Mouse (Mus musculus): ENCODE results near the gene Def8. TPM values are rescaled to one million over a fixed set of nuclear protein-coding genes. Genes with fewer than 3 reads are reported as not detected.
A peak's percentile ranks its signal among the peaks of the same experiment; 100 is the strongest.
"Not testable (repeated sequence)": the region's sequence is repeated elsewhere in the genome, so short reads cannot be mapped to it uniquely, and the experiment has no call there.

Gene Def8
- polyA plus RNA-seq, 1 experiment from 2014 or later: 39.8 TPM

GRCm38 (mm10) chr8:123428343-123428893 is 5.1 kb downstream of the Def8 start:
- no peak overlapping the region for H3K9ac ChIP-seq
- no peaks in the 10 kb centered on the region for H3K4me1 ChIP-seq
- no peak for ATAC-seq (replicated peaks; ENCODE audit: low FRiP score)
- H3K4me3 ChIP-seq (replicated peaks): no peak overlapping the region
- H3K9me3 ChIP-seq (replicated peaks): peaks cover 59% of the 10 kb centered on the region
- no peaks in the 10 kb centered on the region for H3K27me3 ChIP-seq
- H3K4me2 ChIP-seq: no peak overlapping the region
- H3K27ac ChIP-seq: no peak overlapping the region
- H3K36me3 ChIP-seq: no peaks in the 10 kb centered on the region
- 96% methylated on average over 29 of the region's 29 CpGs for WGBS

- 96% methylated on average over 23 of the region's 23 CpGs for WGBS
- Histone ChIP-seq H3K4me1 (no peaks in the 10 kb centered on the region), H3K36me3 (no peaks in the 10 kb centered on the region), H3K27me3 (no peaks in the 10 kb centered on the region), H3K27ac (no peak overlapping the region), H3K9me3 (replicated peaks) (peaks cover 61% of the 10 kb centered on the region), H3K4me3 (replicated peaks) (no peak overlapping the region), H3K4me2 (no peak overlapping the region), H3K9ac (no peak overlapping the region)
- ATAC-seq (replicated peaks; ENCODE audit: low FRiP score): no peak
These were observed 5.8 kb downstream of the Def8 start for GRCm38 (mm10) chr8:123428939-123429721.

GRCm38 (mm10) chr8:123429722-123430013 is 6.3 kb downstream of the Def8 start:
- H3K27me3 ChIP-seq; H3K4me1 ChIP-seq; H3K4me2 ChIP-seq; H3K27ac ChIP-seq; H3K9ac ChIP-seq; H3K36me3 ChIP-seq; ATAC-seq (replicated peaks; ENCODE audit: low FRiP score); H3K4me3 ChIP-seq (replicated peaks): not testable (repeated sequence)
- WGBS: 96% methylated on average over 15 of the region's 15 CpGs
- peaks cover 63% of the 10 kb centered on the region for H3K9me3 ChIP-seq (replicated peaks)

- not testable (repeated sequence) for H3K36me3 ChIP-seq; H3K4me2 ChIP-seq; H3K9ac ChIP-seq; ATAC-seq (replicated peaks; ENCODE audit: low FRiP score); H3K27ac ChIP-seq; H3K27me3 ChIP-seq; H3K4me1 ChIP-seq; H3K4me3 ChIP-seq (replicated peaks)
- H3K9me3 ChIP-seq (replicated peaks): peaks cover 64% of the 10 kb centered on the region
- 92% methylated on average over 8 of the region's 8 CpGs for WGBS
These were observed 7.6 kb downstream of the Def8 start for GRCm38 (mm10) chr8:123430936-123431335.

DNA sequence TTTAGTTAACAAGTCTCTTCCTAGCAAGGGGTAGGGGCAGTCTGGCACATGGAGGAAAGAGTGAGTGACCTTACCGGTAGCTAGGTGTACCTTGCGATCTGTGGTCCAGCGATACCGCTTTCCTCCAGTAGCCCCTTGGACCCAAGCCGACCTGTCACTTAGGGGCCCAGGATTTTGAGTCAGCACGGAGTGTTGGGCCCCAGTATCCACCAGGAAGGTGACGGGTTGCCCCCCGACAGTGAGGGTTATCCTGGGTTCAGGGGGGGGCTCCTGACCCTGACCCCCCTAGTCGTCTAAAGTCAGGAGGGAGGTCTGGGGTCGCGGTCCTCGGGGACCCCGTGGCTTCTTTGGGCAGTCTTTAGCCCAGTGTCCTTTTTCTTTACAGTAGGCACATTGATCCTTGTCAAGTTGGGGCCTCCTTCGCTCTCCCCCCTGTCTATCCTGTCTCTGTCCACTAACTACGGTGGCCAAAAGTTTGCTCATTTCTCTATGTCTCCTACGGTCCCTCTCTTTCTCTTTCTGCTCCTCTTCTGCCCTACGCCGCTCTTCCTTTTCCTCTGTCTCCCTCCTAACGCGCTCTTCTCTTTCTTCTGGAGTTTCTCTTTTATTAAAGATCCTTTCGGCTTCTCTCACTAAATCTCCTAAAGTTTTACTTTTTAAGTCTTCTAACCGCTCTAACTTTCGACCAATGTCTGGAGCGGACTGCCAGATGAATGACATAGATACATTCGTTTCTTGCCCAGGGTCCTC is 8.5 kb downstream of the Def8 start:
- H3K36me3 ChIP-seq: no peaks in the 10 kb centered on the region
- no peak overlapping the region for H3K4me3 ChIP-seq (replicated peaks)
- peaks cover 57% of the 10 kb centered on the region for H3K9me3 ChIP-seq (replicated peaks)
- no peaks in the 10 kb centered on the region for H3K27me3 ChIP-seq
- no peak overlapping the region for H3K27ac ChIP-seq
- ATAC-seq (replicated peaks; ENCODE audit: low FRiP score): no peak
- no peak overlapping the region for H3K9ac ChIP-seq
- H3K4me1 ChIP-seq: no peaks in the 10 kb centered on the region
- no peak overlapping the region for H3K4me2 ChIP-seq
- WGBS: 95% methylated on average over 25 of the region's 25 CpGs

- no peak overlapping the region for H3K4me2 ChIP-seq
- H3K9ac ChIP-seq: no peak overlapping the region
- no peak overlapping the region for H3K27ac ChIP-seq
- no peaks in the 10 kb centered on the region for H3K36me3 ChIP-seq
- H3K4me3 ChIP-seq (replicated peaks): no peak overlapping the region
- H3K4me1 ChIP-seq: no peaks in the 10 kb centered on the region
- no peaks in the 10 kb centered on the region for H3K27me3 ChIP-seq
- H3K9me3 ChIP-seq (replicated peaks): peaks cover 52% of the 10 kb centered on the region
- no peak for ATAC-seq (replicated peaks; ENCODE audit: low FRiP score)
- WGBS: 94% methylated on average over 16 of the region's 16 CpGs
These were observed 9.1 kb downstream of the Def8 start for GRCm38 (mm10) chr8:123432381-123432780.

DNA sequence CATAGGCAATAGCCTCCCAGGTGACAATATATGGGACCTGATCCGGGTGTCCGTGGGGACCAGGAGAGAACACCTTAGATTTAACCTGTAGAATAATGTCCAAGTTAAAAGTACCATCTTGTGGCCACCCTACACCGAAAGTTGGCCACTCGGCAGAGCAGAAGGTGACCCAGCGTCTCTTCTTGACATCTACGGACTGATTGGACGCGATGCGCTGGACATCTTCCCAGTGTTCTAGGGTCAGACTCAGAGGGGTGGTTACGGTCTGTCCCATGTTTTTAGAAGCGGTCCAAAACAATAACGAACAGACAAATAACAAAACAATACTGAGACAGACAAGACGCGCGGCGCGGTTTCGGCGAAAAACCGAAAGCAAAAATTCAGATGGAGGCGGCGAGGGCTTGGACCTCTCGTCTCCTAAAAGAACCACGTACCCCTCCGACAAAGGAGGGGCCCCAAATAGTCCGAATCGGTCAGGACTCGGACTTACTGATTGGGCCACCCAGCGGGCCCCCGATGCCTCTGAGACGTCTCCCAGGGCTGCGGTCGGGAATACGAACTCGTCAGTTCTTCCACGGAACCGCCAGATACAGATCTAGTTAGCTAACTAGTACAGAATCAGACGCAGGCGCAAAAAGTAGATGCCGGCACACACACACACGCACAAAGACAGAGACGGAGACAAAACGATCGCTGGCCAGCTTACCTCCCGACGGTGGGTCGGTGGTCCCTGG is 10.1 kb downstream of the Def8 start:
- peaks cover 41% of the 10 kb centered on the region for H3K9me3 ChIP-seq (replicated peaks)
- not testable (repeated sequence) for H3K9ac ChIP-seq; ATAC-seq (replicated peaks; ENCODE audit: low FRiP score); H3K27me3 ChIP-seq; H3K27ac ChIP-seq; H3K4me3 ChIP-seq (replicated peaks); H3K4me2 ChIP-seq; H3K4me1 ChIP-seq; H3K36me3 ChIP-seq
- 98% methylated on average over 46 of the region's 47 CpGs for WGBS

- H3K4me3 ChIP-seq (replicated peaks): no peak overlapping the region
- no peaks in the 10 kb centered on the region for H3K36me3 ChIP-seq
- ATAC-seq (replicated peaks; ENCODE audit: low FRiP score): no peak
- H3K9me3 ChIP-seq (replicated peaks): no peaks in the 10 kb centered on the region
- H3K27ac ChIP-seq: no peak overlapping the region
- H3K4me2 ChIP-seq: no peak overlapping the region
- WGBS: 92% methylated on average over 2 of the region's 2 CpGs
- no peak overlapping the region for H3K9ac ChIP-seq
- no peaks in the 10 kb centered on the region for H3K27me3 ChIP-seq
- peaks cover 13% of the 10 kb centered on the region for H3K4me1 ChIP-seq
These were observed 18.5 kb downstream of the Def8 start for GRCm38 (mm10) chr8:123441788-123442187.

GRCm38 (mm10) chr8:123442351-123442750 is 19.0 kb downstream of the Def8 start:
- no peaks in the 10 kb centered on the region for H3K36me3 ChIP-seq
- no peaks in the 10 kb centered on the region for H3K27me3 ChIP-seq
- no peaks in the 10 kb centered on the region for H3K9me3 ChIP-seq (replicated peaks)
- H3K27ac ChIP-seq: 0 out of 2 replicates have a peak overlapping the region, but pooled peaks have one; percentile 86
- ATAC-seq (replicated peaks; ENCODE audit: low FRiP score): no peak
- whole genome bisulfite sequencing: 83% methylated on average over 5 of the region's 5 CpGs
- peak overlapping the region; percentile 65 for H3K4me2 ChIP-seq
- 0 out of 2 replicates have a peak overlapping the region, but pooled peaks have one; percentile 60 for H3K9ac ChIP-seq
- H3K4me3 ChIP-seq (replicated peaks): peak overlapping the region; percentile 68
- H3K4me1 ChIP-seq: peaks cover 13% of the 10 kb centered on the region

GRCm38 (mm10) chr8:123442871-123443575 is 19.7 kb downstream of the Def8 start:
- H3K27ac ChIP-seq: peak overlapping the region; percentile 86
- H3K36me3 ChIP-seq: no peaks in the 10 kb centered on the region
- peak overlapping the region; percentile 65 for H3K4me2 ChIP-seq
- peaks cover 13% of the 10 kb centered on the region for H3K4me1 ChIP-seq
- H3K9me3 ChIP-seq (replicated peaks): no peaks in the 10 kb centered on the region
- peak; percentile 95 for ATAC-seq (replicated peaks; ENCODE audit: low FRiP score)
- H3K4me3 ChIP-seq (replicated peaks): peak overlapping the region; percentile 68
- peak overlapping the region; percentile 60 for H3K9ac ChIP-seq
- 1% methylated on average over 41 of the region's 41 CpGs for WGBS
- no peaks in the 10 kb centered on the region for H3K27me3 ChIP-seq

DNA sequence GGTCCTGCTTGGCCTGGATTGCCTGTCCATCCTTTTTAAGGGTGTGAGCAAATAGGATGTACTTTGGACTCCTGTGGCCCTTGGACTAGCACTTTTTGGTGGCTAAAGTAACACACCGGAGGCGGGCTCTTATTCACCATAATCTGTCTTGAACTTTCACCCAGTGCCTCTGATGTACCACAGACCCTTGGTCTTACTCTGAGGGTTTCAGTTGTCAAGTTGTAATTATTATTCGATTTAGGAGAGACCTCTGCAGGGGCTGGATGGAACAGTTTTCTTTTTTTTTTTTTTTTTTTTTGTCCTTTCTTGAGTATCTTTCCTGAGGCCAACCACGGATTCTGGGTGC is 20.2 kb downstream of the Def8 start:
- Histone ChIP-seq H3K4me1 (peaks cover 13% of the 10 kb centered on the region), H3K4me2 (peak overlapping the region; percentile 65), H3K27ac (peak overlapping the region; percentile 86; the same call in 1 of the 2 replicates), H3K27me3 (no peaks in the 10 kb centered on the region), H3K9ac (peak overlapping the region; percentile 60), H3K9me3 (replicated peaks) (no peaks in the 10 kb centered on the region), H3K36me3 (no peaks in the 10 kb centered on the region), H3K4me3 (replicated peaks) (peak overlapping the region; percentile 68)
- WGBS: 22% methylated on average over 4 of the region's 4 CpGs
- ATAC-seq (replicated peaks; ENCODE audit: low FRiP score): peak; percentile 23; the same call in 1 of the 2 replicates
